Mouse (Mus musculus) lung, adult 18-20 months (tissue): ENCODE measurements at regions not wholly inside any gene's neighbourhood (a gene's known extent, or its start where the extent isn't known, plus 50 kb on each side); places are given as distances from the start of the nearest gene placed in this dataset.
"Not testable (repeated sequence)": the region's sequence is repeated elsewhere in the genome, so short reads cannot be mapped to it uniquely, and the experiment has no call there.

ENCODE experiments used
- DNase-seq, 2 experiments: peaks; one replicate each; pipeline ENCODE4 v3.0.0; 2022; ENCODE audit warnings: mixed read lengths in 2 of 2

DNA sequence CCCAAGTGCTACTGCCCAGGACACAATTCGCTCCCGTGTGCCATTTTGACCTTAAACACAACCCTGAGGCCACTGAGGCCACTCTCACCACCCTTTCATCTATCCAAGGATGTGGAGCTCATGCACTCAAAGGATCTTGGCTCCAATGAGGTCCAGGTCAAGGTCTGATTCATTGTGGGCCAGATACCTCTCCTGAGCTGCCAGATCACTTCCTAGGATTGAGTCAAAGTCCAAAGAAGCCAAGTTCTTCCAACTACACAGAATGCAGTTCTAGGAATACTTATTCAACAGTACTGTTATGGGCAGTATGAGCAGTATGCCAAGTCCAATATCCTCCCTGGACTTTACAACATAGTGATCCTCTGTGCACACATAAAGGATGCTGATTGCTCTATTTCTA is 304.9 kb downstream of the Inhba start:
- no peak for DNase-seq

DNA sequence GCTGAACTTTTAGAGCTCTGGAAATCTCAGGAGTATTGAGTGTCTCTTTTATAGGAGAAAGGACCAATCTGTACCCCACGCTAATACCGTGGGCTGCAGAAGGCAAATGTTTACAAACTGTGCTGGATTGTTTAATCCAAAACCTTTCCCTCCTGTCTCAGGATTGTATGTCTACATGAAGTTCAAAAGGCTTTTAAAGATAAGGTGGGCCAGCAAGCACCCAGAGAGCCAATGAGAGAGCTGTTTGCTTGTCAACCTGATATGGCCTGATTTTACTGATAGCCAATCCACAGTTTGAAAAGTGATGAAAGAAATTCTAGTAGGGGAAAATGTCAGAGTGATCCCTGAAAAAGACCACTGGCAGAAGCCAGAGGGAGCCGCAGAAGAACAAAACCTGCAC is 305.8 kb downstream of the Inhba start:
- no peak for DNase-seq

DNA sequence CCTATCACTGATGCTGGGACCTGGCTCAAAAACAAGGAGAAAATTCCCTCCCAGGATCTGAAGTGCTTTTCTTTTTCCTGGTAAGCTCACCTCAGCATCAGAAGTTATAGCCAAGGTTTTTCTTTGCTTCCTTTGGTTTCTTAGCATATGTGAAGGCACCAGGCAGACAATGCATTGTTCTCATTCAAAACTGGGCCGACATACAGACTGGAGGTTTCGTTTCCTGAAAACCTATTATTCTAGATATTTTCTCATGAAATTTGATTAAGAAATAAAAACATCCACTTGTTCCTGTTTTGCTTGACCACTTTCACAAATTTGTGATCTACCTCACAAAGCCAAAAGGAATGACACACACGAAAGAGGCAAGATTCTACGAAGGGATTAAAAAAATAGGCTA is 308.7 kb downstream of the Inhba start:
- DNase-seq, result no peak

DNA sequence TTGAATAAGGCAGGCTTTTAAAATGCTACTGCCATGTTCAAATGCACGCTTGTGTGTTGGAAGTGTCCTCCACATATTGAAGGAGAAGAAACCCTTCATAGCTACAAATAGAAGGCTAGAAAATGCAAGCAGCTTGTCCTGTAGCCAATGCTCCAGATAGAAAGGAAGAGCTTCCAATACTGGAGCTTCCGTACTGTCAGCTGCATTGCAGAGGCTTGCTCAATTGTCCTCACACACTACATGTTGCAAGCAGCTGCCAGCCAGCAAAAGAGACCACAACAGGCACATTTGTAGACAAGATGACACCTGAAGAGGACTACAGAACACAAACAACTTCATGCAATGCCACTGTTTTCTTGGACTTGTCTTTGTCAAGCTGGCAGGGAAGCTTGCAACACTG is 314.0 kb downstream of the Inhba start:
- no peak for DNase-seq

DNA sequence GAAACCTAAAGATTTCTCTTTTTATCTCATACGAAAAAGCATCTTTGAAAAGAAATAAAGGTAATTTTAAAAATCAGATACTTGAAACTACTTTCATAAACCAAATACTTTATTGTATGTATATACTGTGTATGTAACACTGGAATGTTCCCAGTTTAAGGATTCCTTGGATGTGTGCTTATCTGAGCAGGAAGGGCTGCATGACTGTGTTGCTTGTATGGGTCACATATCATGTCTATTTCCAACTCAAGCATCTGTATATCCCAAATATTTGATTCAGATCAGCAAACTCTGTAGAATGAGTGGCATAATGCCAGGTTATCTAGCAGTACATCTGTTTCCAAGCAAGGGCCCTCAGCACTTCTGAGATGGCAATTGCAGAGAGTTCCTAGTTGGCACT is 330.1 kb downstream of the Inhba start:
- no peak for DNase-seq

DNA sequence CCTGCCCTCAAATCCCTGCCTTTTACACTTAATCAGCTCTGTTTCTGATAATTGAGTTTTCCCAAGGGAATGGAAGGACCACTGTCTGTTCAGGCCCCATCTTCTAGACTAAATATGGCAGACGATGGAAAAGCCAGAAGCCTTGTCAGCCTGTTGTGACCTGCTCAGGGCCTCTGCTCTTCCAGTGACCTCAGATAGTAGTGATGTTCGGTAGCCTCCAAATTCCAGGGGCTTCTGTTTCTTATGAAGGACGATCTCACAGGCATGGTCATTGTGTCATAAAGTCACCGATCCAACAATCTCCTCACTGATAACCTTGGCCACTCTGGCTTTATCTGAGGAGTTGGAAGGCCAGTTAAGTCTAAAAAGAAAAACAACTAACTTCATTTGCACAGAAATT is 330.5 kb downstream of the Inhba start:
- DNase-seq, result no peak

DNA sequence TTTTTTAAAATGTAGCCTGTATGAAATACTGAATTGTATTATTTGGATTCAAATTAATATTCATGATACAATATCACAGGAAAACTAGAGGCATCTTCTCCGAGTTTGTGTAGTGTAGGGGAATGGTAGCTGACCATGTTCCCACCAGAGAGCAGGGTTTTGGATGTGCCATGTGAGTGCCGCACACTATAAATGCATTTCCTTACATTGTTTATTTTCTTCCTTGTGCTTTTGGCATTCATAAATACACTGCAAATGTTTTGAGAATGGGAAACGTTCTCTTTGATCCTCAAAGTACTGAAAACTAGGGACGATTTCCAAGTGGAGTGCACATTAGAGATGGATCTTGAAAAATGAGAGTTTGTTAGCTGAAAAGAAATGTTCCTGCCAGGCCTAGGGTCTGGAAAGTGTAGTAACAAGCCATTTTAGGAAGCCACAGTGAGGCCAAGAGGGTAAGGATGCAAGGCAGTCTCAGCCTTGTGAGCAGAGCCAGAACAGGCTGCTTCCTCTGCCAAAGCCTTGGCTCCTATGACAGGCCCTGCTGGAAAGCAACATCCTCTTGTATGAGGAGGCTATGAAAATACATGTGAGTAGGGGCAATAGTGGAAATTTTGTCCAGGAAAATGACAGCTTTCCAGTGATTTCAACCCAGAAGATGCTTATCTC is 331.8 kb downstream of the Inhba start:
- no peak for DNase-seq

DNA sequence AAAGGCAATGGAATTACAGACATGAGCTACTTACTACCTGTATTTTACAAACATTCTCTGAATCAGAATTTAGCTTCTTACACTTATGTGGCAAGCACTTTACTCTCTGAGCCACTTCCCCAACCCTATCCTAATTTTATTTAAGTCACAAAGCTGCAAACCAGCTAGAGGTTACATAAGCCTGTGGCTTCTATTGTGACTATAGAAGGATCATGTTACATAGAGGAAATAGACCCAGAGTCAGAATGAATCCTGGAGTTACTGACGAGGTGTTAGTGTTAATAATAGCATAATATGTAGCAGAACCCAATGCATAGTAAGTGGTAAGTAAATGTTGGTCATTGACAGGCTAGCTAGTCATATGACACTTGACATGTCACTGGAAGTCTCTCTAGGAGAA is 337.7 kb downstream of the Inhba start:
- no peak for DNase-seq

DNA sequence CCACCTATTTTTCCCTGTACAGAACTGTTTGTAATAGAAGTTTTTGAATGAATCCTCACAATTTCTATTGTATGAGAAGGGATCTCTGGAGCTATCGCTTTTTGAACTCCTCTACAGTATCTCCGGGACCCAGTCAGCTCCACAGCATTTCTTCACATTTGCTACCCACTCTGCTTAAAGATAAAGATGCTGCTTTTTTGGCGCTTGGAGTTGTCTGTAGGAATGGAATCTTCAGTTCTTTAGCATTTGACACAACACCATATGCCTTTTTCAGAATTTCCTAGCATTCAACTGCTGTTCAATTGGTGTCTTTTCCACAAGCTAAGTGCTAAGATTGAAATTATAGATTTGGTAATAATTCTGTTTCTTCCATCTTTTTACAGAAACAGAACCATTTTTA is 338.4 kb downstream of the Inhba start:
- DNase-seq, result no peak

DNA sequence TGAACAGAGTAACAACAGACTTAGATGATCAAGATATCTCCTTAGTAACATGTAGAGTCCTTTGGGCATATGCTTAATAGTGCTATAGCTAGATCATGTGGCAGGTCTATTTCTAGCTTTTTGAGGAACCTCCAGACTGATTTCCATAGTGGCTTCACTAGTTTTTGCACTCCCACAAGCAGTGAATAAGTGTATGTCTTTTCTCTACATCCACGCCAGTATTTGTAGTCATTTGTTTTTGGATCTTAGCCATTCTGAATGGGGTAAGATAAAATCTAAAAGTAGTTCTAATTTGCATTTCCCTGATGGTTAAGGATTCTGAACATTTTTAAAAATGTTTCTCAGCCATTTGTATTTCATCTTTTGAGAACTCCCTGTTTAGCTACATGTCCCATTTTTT is 343.7 kb downstream of the Inhba start:
- DNase-seq, result no peak

DNA sequence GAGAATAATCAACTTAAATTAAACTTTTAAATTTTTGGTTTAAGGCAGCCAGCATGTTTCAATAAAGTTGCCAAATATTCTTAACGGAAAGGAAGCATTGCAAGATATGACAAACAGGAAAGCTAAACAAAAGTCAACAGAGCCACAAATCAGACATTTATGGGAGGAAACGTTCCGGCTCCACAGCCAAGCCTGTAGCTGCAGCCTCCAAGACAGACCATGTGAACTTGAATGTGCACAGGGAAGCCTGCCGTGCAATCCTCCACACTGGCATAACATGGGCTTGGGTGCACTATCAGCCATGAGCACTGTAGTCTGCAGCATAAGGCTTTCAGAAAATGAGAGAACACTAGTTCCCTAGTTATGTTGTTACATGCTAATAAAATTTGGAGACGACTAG is 367.8 kb downstream of the Inhba start:
- no peak for DNase-seq

DNA sequence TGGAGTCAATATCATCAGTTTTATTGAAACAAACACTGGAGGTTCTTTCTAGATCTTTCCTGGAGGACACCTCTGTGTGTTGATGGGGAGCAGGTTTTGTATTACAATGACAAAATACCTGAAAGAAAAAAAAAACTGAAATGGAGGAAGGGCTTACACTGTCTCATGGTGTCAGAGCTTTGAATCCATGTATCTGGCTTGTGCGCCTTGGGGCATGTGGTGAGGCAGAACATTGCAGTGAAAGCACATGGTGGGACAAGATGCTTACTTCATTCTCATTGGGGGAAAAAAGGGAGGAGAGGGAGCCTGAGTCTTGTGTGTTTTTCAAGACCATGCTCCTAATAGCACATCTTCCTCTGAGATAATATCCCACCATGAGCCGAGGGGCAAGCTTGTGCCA is 368.3 kb downstream of the Inhba start:
- no peak for DNase-seq

DNA sequence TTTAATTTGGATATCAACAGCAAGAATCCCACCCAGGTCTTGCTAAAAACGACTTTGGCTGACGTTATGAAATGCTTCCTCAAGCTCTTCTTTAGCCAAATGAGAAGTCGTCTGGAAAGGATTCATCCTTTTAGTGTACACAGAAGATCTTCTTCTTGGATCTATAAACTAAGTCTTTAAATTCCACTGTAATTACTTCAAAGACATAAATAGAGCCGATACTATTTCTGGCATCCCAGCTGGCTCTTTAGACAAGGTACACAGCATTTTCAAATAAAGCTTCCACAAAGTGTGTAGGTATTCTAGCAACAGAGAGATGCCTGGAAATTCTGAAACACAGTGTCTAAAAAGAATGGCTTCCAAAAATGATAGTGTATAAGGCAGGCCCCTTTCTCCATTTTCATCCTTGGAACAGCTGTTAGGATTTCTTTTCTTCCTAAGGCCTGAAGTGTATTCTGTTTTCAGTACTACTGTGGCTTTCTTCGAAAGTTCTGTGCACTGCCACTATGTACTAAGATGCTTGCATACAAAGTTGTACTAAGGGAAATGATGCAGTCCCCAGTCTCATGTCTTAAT is 371.4 kb downstream of the Inhba start:
- DNase-seq, result no peak

DNA sequence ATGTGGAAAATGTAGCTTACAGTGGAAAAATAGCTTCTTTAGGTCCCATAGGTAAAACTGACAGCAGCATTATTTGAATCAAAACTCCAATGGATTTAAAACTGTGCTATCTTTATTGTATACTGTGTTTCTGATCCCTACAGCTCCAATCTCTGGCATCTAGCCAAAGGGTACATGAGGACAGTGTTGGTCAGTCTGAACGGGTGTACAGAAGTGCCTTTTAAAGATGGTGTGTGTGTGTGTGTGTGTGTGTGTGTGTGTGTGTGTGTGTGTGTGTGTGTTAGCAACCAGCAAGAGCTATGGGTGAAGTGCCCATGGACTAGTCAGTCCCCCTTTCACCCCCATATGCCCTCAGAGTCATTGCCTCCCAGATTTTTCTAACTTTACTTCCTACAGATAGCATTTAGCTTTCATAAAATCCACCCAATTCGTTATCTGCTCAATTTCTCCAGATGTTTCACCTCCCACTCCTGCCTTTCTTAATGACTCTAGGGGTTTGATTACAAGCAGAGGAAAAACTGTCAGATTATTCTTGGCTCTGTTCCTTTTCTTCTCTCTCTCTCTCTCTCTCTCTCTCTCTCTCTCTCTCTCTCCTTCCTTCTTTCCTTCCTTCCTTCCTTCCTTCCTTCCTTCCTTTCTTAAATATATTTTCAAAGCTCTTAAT is 404.8 kb downstream of the Inhba start:
- no peak for DNase-seq

DNA sequence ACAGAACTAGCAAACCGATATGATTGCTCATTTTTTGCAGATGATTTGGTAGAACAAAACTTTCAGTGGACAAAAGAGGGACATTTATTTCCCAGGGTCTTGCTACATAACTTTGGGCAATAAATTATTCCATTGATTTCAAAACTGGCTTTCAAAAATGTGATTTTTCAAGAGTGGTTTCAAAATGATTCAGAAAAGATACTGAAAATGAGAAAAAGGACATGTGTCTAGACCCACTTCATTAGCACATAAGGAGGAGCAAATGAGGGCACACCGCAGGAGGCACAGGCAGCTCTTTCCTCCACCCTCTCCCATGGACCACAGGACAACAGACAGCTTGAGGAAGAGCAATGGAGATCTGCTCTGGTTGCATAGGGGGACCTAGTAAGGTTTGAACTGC is 412.5 kb downstream of the Inhba start:
- DNase-seq, result no peak

DNA sequence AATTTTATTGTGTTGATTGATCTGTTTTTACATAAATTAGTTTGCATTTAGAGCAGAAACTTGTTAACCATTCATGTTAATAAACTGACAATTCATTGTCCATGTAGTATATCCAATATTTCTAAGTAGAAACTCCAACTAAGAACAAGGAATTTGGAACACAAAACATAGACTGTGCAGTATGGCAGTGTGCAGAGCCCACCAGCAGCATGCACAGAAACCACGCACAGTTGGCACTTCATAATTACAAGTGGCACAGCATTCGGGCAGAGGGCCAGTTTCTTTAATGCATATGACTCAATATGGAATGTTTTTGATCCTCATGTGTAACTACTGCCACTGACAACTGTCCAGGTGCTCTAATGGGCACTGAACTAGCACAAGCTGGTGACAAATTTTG is 423.8 kb downstream of the Inhba start:
- DNase-seq, result no peak

DNA sequence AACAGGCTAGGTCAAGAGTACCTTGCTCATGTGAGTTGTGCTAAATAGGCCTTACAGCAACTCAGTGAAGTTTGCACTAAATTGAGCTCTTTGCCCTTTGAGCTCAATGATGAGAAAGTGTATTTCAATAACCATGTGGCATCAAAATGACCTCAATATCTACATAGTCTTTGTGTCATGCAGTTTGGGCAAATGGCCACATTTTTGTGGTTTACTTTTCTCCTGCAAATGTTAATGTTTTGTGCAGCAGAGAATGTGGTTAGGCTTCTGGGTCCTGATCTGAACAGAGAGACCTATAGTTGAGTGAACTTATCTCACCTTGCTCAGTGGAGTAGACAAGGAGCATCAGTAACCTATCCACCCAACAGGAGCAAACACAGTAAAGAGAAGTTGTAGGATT is 441.6 kb downstream of the Inhba start:
- no peak for DNase-seq

DNA sequence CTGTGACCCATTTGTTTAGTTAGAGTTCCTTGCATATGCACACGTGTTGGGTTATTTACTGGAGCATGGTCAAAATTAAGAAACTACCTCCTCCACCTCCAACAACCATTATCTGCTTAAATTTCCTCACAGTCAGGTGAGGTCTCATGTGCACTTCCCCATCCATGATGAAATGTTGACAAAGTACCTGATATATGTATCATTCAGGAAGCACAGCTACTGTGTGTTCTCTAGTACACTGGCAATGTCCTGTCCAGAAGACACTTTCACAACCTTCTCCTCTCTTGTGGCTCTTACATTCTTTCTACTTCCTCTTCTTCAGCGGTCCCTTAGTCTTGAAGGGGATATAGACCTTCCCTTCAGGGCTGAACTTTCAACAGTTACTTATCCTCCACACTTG is 448.1 kb downstream of the Inhba start:
- no peak for DNase-seq

DNA sequence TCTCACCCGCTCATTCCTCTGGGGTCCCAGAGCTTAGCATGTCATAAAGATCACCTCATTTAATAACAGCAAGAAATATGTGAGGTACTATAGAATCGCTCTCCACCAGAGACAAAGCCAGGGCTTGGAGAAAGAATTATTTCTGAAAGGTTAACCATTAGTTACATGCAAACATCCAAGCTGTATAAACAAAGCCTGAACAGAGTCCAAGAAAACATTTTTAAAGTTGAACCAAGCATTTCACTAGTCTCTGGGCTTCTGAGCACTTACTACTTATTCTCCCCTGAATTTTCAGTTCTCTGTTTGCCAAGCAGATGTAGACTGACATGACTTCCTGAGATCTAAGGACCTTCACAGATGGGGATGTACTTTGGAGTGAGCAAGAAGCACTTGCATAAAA is 450.0 kb downstream of the Inhba start:
- DNase-seq, result no peak

DNA sequence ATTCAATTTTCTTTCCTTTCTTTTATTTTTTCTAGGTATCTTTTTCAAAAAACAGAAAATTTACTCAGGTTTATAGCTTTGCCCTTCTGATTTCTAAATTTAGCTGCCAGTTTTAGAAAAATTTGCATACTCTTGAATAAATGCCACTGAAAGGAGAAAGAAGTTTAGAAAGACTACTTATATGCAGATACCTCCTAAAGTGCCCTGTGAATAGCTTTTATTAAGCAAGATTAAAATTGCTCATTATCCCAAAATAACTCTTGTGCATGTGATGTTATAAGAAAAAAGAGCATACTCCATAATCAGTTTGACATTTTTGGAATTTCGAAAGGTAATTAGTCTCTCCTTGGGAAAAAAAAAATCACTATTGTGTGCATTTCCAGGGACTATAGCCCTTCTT is 453.2 kb downstream of the Inhba start:
- no peak for DNase-seq

DNA sequence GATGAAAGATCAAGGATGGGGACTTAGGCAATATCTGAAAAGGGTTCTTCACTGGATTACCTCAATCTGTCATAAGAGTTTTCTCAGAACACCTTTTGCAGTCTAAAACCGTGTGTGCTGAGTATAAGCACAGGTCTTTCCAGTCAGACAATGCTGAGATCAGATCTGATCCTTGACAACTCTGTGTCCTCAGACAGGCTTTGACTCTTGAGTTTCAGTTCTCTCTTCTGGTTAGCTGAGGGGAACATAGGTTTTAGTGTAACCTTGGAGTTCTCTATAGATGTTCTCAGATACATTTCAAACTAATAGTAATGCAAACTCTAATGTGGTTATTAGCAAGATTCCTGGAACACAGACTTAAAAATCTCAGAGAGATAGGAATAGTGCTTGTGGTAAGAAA is 453.7 kb downstream of the Inhba start:
- DNase-seq, result no peak

DNA sequence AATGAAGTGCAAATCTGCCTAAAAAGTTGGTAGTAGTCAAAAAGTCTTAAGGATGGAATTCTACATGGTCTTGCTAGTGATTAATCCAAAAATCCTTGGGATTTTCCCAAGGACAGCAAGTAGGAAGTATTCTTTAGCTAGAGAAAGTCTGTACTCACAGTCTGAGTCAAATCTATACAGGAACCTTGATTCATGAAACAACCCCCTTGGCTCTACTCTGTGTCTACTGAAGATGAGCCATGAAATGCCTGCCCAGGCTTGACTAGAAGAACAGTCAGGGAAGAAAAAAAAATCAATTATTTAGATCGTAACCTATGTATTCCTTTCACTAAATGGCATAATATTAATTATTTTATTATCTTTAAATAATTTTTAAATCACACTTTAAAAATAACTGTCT is 454.2 kb downstream of the Inhba start:
- no peak for DNase-seq

DNA sequence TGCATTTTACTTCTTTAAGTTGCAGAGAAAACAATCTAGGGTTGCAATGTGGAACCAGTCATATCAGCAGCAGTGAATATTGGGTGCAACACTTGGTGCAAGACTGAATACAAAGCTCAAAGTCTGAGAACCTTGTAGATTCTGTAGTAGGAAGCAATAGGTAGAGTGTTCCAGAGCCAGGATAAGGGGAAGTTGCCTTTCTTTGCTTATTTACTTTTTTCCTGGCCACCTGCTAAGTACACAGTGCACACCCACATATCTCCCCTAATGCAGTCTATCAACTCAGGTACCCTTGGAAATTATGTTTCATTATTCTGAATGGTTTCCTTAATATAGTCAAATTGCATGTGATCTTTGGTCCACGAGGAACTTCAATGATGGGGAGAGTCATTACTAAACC is 464.9 kb downstream of the Inhba start:
- no peak for DNase-seq

DNA sequence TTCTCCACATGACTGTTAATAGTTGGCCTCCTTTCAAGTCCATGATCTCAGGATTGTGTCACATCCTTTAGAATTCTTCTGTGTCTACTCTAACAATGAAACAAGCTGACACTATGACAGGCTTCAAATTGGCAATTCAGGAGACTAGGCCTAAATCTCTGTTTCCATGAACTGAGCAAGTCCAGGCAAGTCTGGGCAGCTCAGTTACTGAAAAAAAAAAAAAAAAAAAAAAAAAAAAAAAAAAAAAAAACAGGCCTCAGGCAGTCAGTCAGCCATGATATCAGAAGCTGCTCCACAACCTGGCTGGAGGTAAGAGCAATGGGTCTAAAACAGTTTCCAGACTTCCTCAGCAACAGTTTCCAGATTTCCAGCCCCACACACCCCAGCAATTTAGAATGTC is 475.6 kb downstream of the Inhba start:
- DNase-seq, result no peak

DNA sequence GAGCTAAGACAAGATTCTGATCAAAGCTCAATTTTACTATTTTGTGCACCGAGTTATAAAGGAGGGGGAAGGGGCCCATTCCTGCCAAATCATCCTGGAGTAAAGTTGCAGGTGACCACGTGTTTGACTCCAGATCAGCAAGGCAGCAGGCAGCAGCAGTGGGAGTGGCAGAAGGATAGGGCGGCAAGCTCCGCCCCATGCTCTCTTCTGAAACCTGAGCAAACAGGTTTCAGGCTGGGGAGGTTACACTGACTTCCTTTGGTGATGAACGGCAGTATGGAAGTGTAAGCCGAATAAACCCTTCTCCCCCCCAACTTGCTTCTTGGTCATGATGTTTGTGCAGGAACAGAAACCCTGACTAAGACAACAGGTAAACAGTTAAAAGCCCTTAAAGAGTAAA is 479.0 kb downstream of the Inhba start:
- not testable (repeated sequence) for DNase-seq
